Mouse (Mus musculus) layer of hippocampus, adult 9-11 months (tissue): Measurements from ENCODE around the gene 4930579G24Rik.

Experiments used
- DNase-seq: peaks from one replicate; pipeline ENCODE4 v3.0.0; 2022

Gene 4930579G24Rik

GRCm38 (mm10) chr3:79628561-79629415 is at the start of gene 4930579G24Rik:
Gene 4930579G24Rik, plus strand, starts transcription at chr3:79629079.
- peak; percentile 100 for DNase-seq

GRCm38 (mm10) chr3:79579891-79580575 is 48.8 kb upstream of the 4930579G24Rik start:
- DNase-seq = no peak

- DNase-seq = peak; percentile 90
Observed at GRCm38 (mm10) chr3:79586804-79587203, 42.1 kb upstream of the 4930579G24Rik start.

- no peak for DNase-seq
Observed at GRCm38 (mm10) chr3:79589671-79590070, 39.2 kb upstream of the 4930579G24Rik start.

- DNase-seq = peak; percentile 70
Observed at GRCm38 (mm10) chr3:79590863-79591792, 37.8 kb upstream of the 4930579G24Rik start, which contains the start of gene Ppid. Gene Ppid, plus strand, starts transcription at chr3:79591342.

- no peak for DNase-seq
Observed at GRCm38 (mm10) chr3:79591793-79592471, 36.9 kb upstream of the 4930579G24Rik start.

- DNase-seq = no peak
Observed at GRCm38 (mm10) chr3:79595468-79595867, 33.4 kb upstream of the 4930579G24Rik start.

- DNase-seq = no peak
Observed at GRCm38 (mm10) chr3:79609886-79610285, 19.0 kb upstream of the 4930579G24Rik start.

GRCm38 (mm10) chr3:79627484-79628181 is 1.2 kb upstream of the 4930579G24Rik start:
- no peak for DNase-seq

- DNase-seq = no peak
Observed at GRCm38 (mm10) chr3:79628182-79628560, 708 bp upstream of the 4930579G24Rik start.

GRCm38 (mm10) chr3:79629416-79629730 is 494 bp downstream of the 4930579G24Rik start, which contains the start of gene Etfdh:
Gene Etfdh, minus strand, starts transcription at chr3:79629500.
- peak; percentile 80 for DNase-seq

- DNase-seq = no peak
Observed at GRCm38 (mm10) chr3:79652129-79652528, 23.2 kb downstream of the 4930579G24Rik start.

- DNase-seq = no peak
Observed at GRCm38 (mm10) chr3:79656682-79657081, 27.8 kb downstream of the 4930579G24Rik start.

GRCm38 (mm10) chr3:79664787-79665408 is 36.0 kb downstream of the 4930579G24Rik start:
- peak; percentile 18 for DNase-seq

- DNase-seq = no peak
Observed at GRCm38 (mm10) chr3:79670556-79670955, 41.7 kb downstream of the 4930579G24Rik start.

GRCm38 (mm10) chr3:79672188-79672587 is 43.3 kb downstream of the 4930579G24Rik start:
- no peak for DNase-seq

- DNase-seq = peak; percentile 45
Observed at GRCm38 (mm10) chr3:79673082-79673481, 44.2 kb downstream of the 4930579G24Rik start.

- DNase-seq = no peak
Observed at GRCm38 (mm10) chr3:79674641-79675040, 45.8 kb downstream of the 4930579G24Rik start.

GRCm38 (mm10) chr3:79676411-79676810 is 47.5 kb downstream of the 4930579G24Rik start:
- no peak for DNase-seq
